Mouse (Mus musculus) ovary, postnatal 36 days (tissue): ENCODE measurements around the gene Svop.

Source experiments
- DNase-seq: peaks from one replicate; pipeline ENCODE4 v3.0.0; 2022; ENCODE audit warnings: low spot score, mixed read lengths

Gene Svop

GRCm38 (mm10) chr5:113993487-113994465 is 97.6 kb downstream of the Svop start, which contains the start of gene Ssh1:
Gene Ssh1 (minus strand): TSS chr5:113993894.
- peak; percentile 93 for DNase-seq

GRCm38 (mm10) chr5:113993031-113993486 is 98.3 kb downstream of the Svop start:
- peak; percentile 58 for DNase-seq

- no peak for DNase-seq
These were observed 99.0 kb downstream of the Svop start for GRCm38 (mm10) chr5:113992339-113992831.

- DNase-seq, result no peak
These were observed 100.2 kb downstream of the Svop start for GRCm38 (mm10) chr5:113991141-113991540.

- no peak for DNase-seq
These were observed 100.8 kb downstream of the Svop start for GRCm38 (mm10) chr5:113990593-113990992.

- DNase-seq, result no peak
These were observed 101.8 kb downstream of the Svop start for GRCm38 (mm10) chr5:113989437-113990024.

GRCm38 (mm10) chr5:113986182-113986961 is 105.0 kb downstream of the Svop start:
- peak; percentile 51 for DNase-seq

GRCm38 (mm10) chr5:113985737-113986136 is 105.6 kb downstream of the Svop start:
- no peak for DNase-seq

GRCm38 (mm10) chr5:113984025-113984740 is 107.2 kb downstream of the Svop start:
- no peak for DNase-seq

GRCm38 (mm10) chr5:113983541-113983940 is 107.8 kb downstream of the Svop start:
- DNase-seq, result no peak

GRCm38 (mm10) chr5:113981843-113982242 is 109.5 kb downstream of the Svop start:
- no peak for DNase-seq

- no peak for DNase-seq
These were observed 110.2 kb downstream of the Svop start for GRCm38 (mm10) chr5:113981171-113981570.

- no peak for DNase-seq
These were observed 110.9 kb downstream of the Svop start for GRCm38 (mm10) chr5:113980511-113980910.

GRCm38 (mm10) chr5:113977309-113977708 is 114.1 kb downstream of the Svop start:
- no peak for DNase-seq
